Mouse (Mus musculus) lung, embryonic 15.5 days (tissue): ENCODE measurements around the gene Ccdc65. TPM values are rescaled to one million over a fixed set of nuclear protein-coding genes. Genes with fewer than 3 reads are reported as not detected.

Experiments
- polyA plus RNA-seq: library from polyadenylated mRNA; unstranded; fragments of >200 nt; fragmentation: Nextera tagmentation; extraction: Ambion mirVana; gene quantifications from 2 replicates; pipeline ENCODE4 v1.2.1, GENCODE M21; 2015

The Ccdc65 gene
- polyA plus RNA-seq, 1 experiment from 2014 or later = 2.1 TPM

Other genes starting within 250 kb of the Ccdc65 start
- not detected in 2 replicates for gene OR5BS1P, start 238.3 kb upstream of the Ccdc65 start, polyA plus RNA-seq
- gene Lalba, start 225.5 kb upstream of the Ccdc65 start, polyA plus RNA-seq = 0.21 and 0.40 TPM in 2 replicates
- gene Olfr279, start 215.8 kb upstream of the Ccdc65 start, polyA plus RNA-seq = not detected in 2 replicates
- gene Kansl2, start 173.9 kb upstream of the Ccdc65 start, polyA plus RNA-seq = 112 TPM in 2 replicates
- 51.4 and 56.3 TPM in 2 replicates for gene Ccnt1, start 137.3 kb upstream of the Ccdc65 start, polyA plus RNA-seq
- not detected in 2 replicates for gene 4930415O20Rik, start 137.2 kb upstream of the Ccdc65 start, polyA plus RNA-seq
- 22.4 and 23.2 TPM in 2 replicates for gene Adcy6, start 98.1 kb upstream of the Ccdc65 start, polyA plus RNA-seq
- gene Cacnb3, start 77.4 kb upstream of the Ccdc65 start, polyA plus RNA-seq = 26.7 and 27.2 TPM in 2 replicates
- 22.5 and 22.9 TPM in 2 replicates for gene Ddx23, start 45.3 kb upstream of the Ccdc65 start, polyA plus RNA-seq
- 0.63 and 0.92 TPM in 2 replicates for gene Rnd1, start 30.7 kb upstream of the Ccdc65 start, polyA plus RNA-seq
- 30.0 and 32.6 TPM in 2 replicates for gene Fkbp11, start 20.0 kb downstream of the Ccdc65 start, polyA plus RNA-seq
- gene Arf3, start 55.0 kb downstream of the Ccdc65 start, polyA plus RNA-seq = 45.7 and 45.8 TPM in 2 replicates
- gene Wnt10b, start 69.9 kb downstream of the Ccdc65 start, polyA plus RNA-seq = 0.10 TPM in 1 of 2 replicates, not detected in the other
- gene Wnt1, start 81.7 kb downstream of the Ccdc65 start, polyA plus RNA-seq = not detected in 2 replicates
- gene Ddn, start 101.3 kb downstream of the Ccdc65 start, polyA plus RNA-seq = 0.04 TPM in 1 of 2 replicates, not detected in the other
- 105 and 113 TPM in 2 replicates for gene Prkag1, start 123.3 kb downstream of the Ccdc65 start, polyA plus RNA-seq
- 11.1 and 12.5 TPM in 2 replicates for gene Kmt2d, start 163.0 kb downstream of the Ccdc65 start, polyA plus RNA-seq
- gene Rhebl1, start 186.3 kb downstream of the Ccdc65 start, polyA plus RNA-seq = 9.9 and 11.6 TPM in 2 replicates
- gene Dhh, start 190.3 kb downstream of the Ccdc65 start, polyA plus RNA-seq = 2.3 and 2.8 TPM in 2 replicates
- gene Lmbr1l, start 210.0 kb downstream of the Ccdc65 start, polyA plus RNA-seq = 14.8 and 15.8 TPM in 2 replicates
- gene Tuba1b, start 226.4 kb downstream of the Ccdc65 start, polyA plus RNA-seq = 1,916 and 1,998 TPM in 2 replicates
- not detected in 2 replicates for gene Gm49450, start 245.3 kb downstream of the Ccdc65 start, polyA plus RNA-seq
- gene Tuba1a, start 245.5 kb downstream of the Ccdc65 start, polyA plus RNA-seq = 1,060 and 1,067 TPM in 2 replicates